Mouse (Mus musculus) stomach, postnatal 0 days (tissue): ENCODE results near the gene Arl2. TPM values are rescaled to one million over a fixed set of nuclear protein-coding genes. Genes with fewer than 3 reads are reported as not detected.

Experiments
- ATAC-seq: fragments of 200-750 bp; cut with Nextera tagmentation; 2 replicates; pipeline ENCODE4 v1.8.0; 2017; ENCODE audit not compliant: low FRiP score, low TSS enrichment
- DNase-seq: peaks from one replicate; pipeline ENCODE4 v3.0.0-alpha.2; 2016; ENCODE audit warnings: low spot score
- H3K27ac ChIP-seq: fragments of 300-500 bp; sonication (generic); replicated peaks from 2 replicates; pipeline ENCODE4 v1.5.1; 2014; ENCODE audit warnings: mild to moderate bottlenecking, control low read depth
- H3K27me3 ChIP-seq: fragments of 300-500 bp; sonication (generic); 2 replicates; pipeline ENCODE4 v1.6.1; 2014; ENCODE audit warnings: low read length; ENCODE audit not compliant: control insufficient read depth, insufficient read depth
- H3K36me3 ChIP-seq: fragments of 300-500 bp; sonication (generic); 2 replicates; pipeline ENCODE4 v1.6.1; 2014; ENCODE audit warnings: low read length, mixed read lengths; ENCODE audit not compliant: control insufficient read depth, insufficient read depth
- H3K4me1 ChIP-seq: fragments of 300-500 bp; sonication (generic); replicated peaks from 2 replicates; pipeline ENCODE4 v1.6.1; 2014; ENCODE audit warnings: antibody characterized with exemption; ENCODE audit not compliant: control insufficient read depth, insufficient read depth
- H3K4me2 ChIP-seq: fragments of 300-500 bp; sonication (generic); replicated peaks from 2 replicates; pipeline ENCODE4 v1.6.1; 2014; ENCODE audit warnings: low read depth, mild to moderate bottlenecking, control low read depth, moderate library complexity
- H3K4me3 ChIP-seq: fragments of 300-500 bp; sonication (generic); 2 replicates; pipeline ENCODE4 v1.5.1; 2014; ENCODE audit warnings: low read depth, low read length, control low read depth
- H3K9ac ChIP-seq: fragments of 300-500 bp; sonication (generic); 2 replicates; pipeline ENCODE4 v1.6.1; 2014; ENCODE audit warnings: mild to moderate bottlenecking, low read length, control low read depth, mixed read lengths
- H3K9me3 ChIP-seq: fragments of 300-500 bp; sonication (generic); 2 replicates; pipeline ENCODE4 v1.6.1; 2016; ENCODE audit warnings: low read length; ENCODE audit not compliant: control insufficient read depth
- CTCF ChIP-seq: IDR thresholded peaks from 2 replicates; pipeline ENCODE4 v1.5.1; 2016; ENCODE audit warnings: antibody characterized with exemption, low read depth, mild to moderate bottlenecking, moderate library complexity
- EP300 ChIP-seq: optimal IDR thresholded peaks from 2 replicates; pipeline ENCODE3; 2016; ENCODE audit warnings: antibody characterized with exemption
- WGBS: fragments of 180-500 bp; shearing (Covaris S2); extraction: QIAGEN DNeasy Blood & Tissue Kit; methylation state at CpG from one replicate; pipeline ENCODE4 v1.1.7; 2014; 5-methylcytosine and 5-hydroxymethylcytosine counted together
- polyA plus RNA-seq: library from polyadenylated mRNA; unstranded; fragments of >200 nt; fragmentation: Nextera tagmentation; extraction: Ambion mirVana; gene quantifications from 2 replicates; pipeline ENCODE4 v1.2.1, GENCODE M21; 2015

The Arl2 gene
- polyA plus RNA-seq, 1 experiment from 2014 or later = 74.0 TPM

GRCm38 (mm10) chr19:6117346-6117985 is 23.9 kb downstream of the Arl2 start:
- Histone ChIP-seq H3K4me3 (peak overlapping the region; percentile 78), H3K27ac (peak overlapping the region; percentile 95), H3K9me3 (no peaks in the 10 kb centered on the region), H3K27me3 (no peaks in the 10 kb centered on the region), H3K36me3 (peaks cover 18% of the 10 kb centered on the region), H3K4me2 (peak overlapping the region; percentile 97), H3K4me1 (no peaks in the 10 kb centered on the region), H3K9ac (peak overlapping the region; percentile 74)
- TF ChIP-seq CTCF (no peak), EP300 (no peak)
- DNase-seq (no peak), ATAC-seq (no peak)
- 4% methylated on average over 32 of the region's 32 CpGs for WGBS

GRCm38 (mm10) chr19:6116113-6116850 is 25.1 kb downstream of the Arl2 start:
- Histone ChIP-seq H3K36me3 (peaks cover 18% of the 10 kb centered on the region), H3K27me3 (no peaks in the 10 kb centered on the region), H3K9ac (no peak overlapping the region), H3K4me2 (no peak overlapping the region), H3K4me3 (no peak overlapping the region), H3K9me3 (no peaks in the 10 kb centered on the region), H3K4me1 (no peaks in the 10 kb centered on the region), H3K27ac (no peak overlapping the region)
- DNase-seq (no peak), ATAC-seq (no peak)
- WGBS = 88% methylated on average over 15 of the region's 15 CpGs
- no peak for TF ChIP-seq EP300
- no peak for TF ChIP-seq CTCF

GRCm38 (mm10) chr19:6113116-6113515 is 28.2 kb downstream of the Arl2 start:
- Histone ChIP-seq H3K27ac (no peak overlapping the region), H3K9ac (no peak overlapping the region), H3K4me1 (no peaks in the 10 kb centered on the region), H3K27me3 (no peaks in the 10 kb centered on the region), H3K4me3 (no peak overlapping the region), H3K9me3 (no peaks in the 10 kb centered on the region), H3K4me2 (no peak overlapping the region), H3K36me3 (peaks cover 15% of the 10 kb centered on the region)
- WGBS = 26% methylated on average over 6 of the region's 6 CpGs
- DNase-seq = no peak
- TF ChIP-seq CTCF (no peak), EP300 (no peak)
- ATAC-seq = no peak

GRCm38 (mm10) chr19:6105586-6105985 is 35.8 kb downstream of the Arl2 start, which contains the start of gene Naaladl1:
Gene Naaladl1 (plus strand): TSS chr19:6105782.
- Histone ChIP-seq H3K9ac (peak within 1 kb of the TSS; percentile 3; the same call in 1 of the 2 replicates), H3K4me2 (no peak within 1 kb of the TSS)

GRCm38 (mm10) chr19:6104476-6104875 is 36.9 kb downstream of the Arl2 start:
- no peak overlapping the region for H3K27ac ChIP-seq
- H3K36me3 ChIP-seq = no peaks in the 10 kb centered on the region
- H3K9ac ChIP-seq = peak overlapping the region; percentile 3; the same call in 1 of the 2 replicates
- no peak overlapping the region for H3K4me3 ChIP-seq
- no peaks in the 10 kb centered on the region for H3K27me3 ChIP-seq
- 65% methylated on average over 4 of the region's 4 CpGs for WGBS
- TF ChIP-seq EP300 (no peak), CTCF (no peak)
- no peaks in the 10 kb centered on the region for H3K9me3 ChIP-seq
- no peaks in the 10 kb centered on the region for H3K4me1 ChIP-seq
- no peak overlapping the region for H3K4me2 ChIP-seq
- no peak for ATAC-seq
- DNase-seq = no peak

More at GRCm38 (mm10) chr19:6105586-6105985, 35.8 kb downstream of the Arl2 start, which contains the start of gene Naaladl1:
- Histone ChIP-seq H3K9me3 (no peaks in the 10 kb centered on the region), H3K36me3 (no peaks in the 10 kb centered on the region), H3K4me1 (no peaks in the 10 kb centered on the region), H3K27me3 (no peaks in the 10 kb centered on the region), H3K27ac (no peak within 1 kb of the TSS), H3K4me3 (no peak within 1 kb of the TSS)
- DNase-seq (no peak), ATAC-seq (no peak)
- TF ChIP-seq EP300 (no peak), CTCF (no peak)
- WGBS = 75% methylated on average over 7 of the region's 7 CpGs
